Mouse (Mus musculus): ENCODE results near the gene Ppard.
A peak's percentile ranks its signal among the peaks of the same experiment; 100 is the strongest.

The Ppard gene

DNA sequence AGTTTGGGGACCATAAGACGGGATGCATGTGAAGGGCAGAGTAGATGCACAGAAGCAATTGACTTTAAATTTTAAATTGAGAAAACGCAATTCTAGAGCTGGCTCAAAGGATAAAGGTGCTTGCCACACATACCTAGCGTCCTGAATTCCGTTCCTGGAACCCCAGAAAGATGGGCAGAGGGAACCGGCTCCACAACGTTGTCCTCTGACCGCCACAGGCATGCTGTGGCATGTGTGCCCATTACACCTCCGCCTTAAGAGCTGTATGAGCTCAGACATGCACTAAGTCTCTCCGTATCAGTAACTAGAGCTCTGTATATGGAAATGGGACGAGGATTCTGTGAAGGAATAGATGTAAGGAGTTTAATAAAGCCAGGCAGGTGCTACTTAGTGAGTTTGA lies 7.9 kb upstream of the Ppard start:
- no peak for DNase-seq

DNA sequence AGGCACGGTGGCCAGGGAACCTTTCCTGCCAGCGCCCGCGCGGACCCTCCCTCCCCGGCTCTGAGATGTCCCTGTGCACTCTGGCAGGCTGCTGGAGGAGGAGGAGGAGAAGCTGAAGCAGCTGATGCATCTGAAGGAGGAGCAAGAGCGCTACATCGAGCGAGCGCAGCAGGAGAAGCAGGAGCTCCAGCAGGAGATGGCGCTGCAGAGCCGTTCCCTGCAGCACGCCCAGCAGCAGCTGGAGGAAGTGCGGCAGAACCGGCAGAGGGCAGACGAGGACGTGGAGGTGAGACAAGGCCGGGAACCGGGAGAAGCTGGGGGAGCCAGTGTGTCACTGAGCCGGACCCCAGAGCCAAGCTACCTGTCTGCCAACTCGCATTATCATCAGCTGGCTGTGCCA lies 6.5 kb upstream of the Ppard start:
- DNase-seq: peak; percentile 94

DNA sequence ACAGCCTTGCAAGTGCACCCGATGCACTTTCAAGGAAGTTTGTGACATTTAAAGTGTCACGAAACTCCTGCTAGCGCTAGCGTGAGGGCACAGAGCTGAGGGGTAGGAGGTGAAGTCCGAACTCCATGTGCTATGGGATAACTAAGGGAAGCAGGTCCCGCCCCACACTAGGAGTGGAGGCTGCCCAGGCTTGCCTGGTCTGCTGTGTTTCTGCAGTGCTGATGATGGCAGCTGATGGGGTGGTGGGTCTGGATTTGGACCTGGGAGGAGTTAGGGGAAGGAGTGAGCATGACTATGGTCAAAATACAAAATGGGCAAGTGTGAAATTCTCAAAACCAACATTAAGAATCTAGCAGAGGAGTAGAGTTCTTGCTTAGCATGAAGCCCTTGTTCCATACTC lies 2.0 kb upstream of the Ppard start:
- no peak for DNase-seq

DNA sequence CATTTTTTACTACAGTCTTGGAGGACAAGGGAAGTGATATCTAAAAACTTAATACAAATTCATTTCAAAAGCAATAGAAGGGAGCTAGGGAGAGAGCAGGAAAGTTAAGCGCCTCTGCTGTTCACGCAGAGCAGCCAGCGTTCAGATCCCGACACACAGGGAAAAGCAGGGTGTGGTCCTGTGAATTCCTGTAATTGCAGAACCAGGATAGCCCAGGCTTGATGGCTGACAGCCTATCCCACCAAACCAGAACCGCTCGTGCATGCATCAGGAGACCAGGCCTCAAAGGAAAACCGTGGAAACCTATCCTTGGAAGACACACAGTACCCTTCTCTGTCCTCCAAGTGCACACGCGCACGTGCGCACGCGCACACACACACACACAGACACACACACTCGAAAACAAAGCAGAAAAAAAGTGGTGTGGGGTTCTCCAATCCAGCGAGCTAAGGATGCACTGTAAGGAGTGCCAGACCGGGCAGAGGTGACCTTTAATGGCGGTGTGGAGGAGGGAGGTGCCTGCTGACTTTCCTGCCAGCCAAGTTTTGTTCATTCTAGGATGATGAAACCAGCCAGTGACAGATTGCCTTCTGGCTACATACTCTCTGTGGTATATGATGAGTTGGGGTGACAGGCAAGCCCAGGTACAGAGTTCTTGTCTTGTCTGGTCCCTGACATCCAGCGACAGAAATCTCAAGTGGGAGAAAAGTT lies 1.3 kb upstream of the Ppard start:
- DNase-seq: no peak

DNA sequence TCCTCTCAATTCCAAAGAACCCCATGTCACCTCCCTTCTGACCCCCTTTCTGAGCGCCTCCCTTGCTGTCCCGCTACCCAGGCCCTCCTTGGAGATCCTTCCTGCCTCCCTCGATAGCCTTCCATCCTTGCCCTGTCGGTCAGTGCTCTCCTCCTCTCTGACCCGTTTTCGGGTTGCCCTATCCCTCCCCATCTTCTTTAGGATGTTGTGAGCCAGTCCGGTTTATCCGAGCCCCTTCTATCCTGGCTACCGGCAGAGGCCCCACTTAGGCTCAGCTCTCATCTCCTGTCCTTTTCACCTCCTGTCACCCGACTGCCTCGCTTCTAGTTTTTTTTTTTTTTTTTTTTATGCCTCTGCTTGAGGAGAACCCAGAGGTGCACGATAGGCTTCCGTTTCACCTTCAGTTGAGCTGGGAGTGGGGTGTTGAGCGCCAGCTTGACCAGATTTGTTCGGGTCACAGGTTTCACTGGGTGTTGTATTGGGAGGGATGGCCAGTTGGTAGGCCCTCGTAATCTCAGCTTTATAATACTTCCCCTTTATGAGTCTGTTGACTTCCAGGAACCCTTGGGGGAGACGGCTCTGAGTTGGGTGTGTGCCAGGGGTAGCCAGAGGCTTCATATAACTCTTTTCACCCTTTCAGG lies 711 bp downstream of the Ppard start:
- DNase-seq: no peak

DNA sequence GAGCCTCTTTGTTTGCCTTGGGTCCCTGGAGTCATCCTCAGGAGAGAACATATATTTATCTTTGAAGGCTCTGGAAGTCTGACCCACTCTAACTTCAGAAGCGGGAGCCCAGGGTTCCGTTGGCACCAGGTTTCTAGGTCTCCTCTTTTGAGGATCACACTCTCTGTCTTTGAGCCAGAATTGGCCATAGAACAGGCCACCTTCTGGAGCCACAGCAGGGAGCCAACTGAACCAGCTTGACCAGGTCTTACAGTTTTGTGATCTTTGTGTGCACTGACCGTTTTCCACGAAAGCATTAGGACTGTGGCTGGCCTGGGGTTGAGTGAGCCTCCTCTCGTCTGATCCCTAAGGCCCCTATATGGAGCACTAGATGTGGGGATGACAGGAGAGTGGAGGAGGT lies 2.1 kb downstream of the Ppard start:
- no peak for DNase-seq

DNA sequence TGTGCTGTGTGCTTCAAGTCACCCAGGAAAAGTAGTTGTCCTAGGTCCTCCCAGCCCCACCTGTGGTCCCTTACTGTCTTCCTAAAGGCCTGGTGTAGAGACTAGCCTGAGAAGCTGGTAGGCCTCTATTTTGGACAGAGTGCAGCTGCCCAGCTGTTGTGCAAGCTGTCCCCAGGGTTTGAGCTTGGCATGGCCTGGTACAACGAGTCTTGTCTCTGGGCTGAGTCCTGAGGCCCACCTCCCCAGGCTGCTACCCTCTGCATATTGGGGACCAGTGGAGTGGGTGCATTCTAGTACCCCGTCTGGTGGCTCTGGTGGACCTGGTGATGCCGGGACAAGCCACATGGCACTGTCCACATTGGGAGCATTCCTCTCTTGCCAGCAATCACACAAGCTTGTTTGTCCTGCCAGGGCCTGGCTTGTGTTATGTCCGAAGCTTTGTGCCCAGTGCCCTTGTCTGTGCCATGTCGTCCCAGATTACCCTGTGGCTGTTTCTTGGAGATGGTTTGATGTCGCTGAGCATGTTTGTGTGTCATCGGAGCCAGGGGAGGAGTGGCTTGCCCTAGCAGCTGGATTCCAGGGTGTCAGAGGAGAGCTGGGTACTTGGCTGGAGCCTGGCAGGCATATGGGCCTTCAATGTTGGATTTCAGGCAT lies 3.6 kb downstream of the Ppard start:
- DNase-seq: no peak

DNA sequence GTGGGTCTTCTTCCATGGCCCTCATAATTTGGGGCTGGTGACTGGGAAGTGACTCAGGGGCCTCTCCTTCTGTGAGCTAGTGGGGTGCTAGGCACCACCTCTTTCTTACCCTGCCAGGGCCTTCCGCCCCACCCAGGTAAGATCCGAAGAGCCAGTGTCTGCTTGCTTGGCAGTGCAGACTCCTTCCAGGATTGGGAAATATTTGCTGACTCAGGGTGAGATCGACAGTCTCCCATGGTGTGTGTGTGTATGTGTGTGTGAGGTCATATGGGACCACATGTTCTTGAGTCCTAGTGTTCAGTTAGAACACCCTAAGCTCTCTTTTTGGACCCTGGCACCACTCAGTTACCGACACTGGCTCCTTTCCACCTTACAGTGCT lies 4.1 kb downstream of the Ppard start:
- no peak for DNase-seq

DNA sequence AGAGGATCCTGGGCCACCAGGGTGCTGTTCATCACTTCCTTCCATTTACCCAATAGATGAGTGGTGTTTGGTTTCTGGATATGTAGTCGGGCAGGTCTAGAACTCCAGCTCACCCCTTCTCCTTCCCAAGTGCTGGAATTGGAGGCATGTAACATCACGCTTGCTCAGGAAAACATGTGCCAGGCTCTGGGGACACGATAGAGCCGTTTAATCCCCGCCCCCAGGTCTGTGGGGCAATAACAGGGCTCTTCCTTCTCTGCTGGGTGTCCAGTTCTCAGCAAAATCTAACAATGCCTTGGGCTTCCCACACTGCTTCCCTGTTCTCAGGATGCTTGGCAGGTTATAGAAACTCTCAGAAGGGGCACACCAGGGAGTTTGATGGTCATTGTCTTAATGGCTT lies 4.9 kb downstream of the Ppard start:
- no peak for DNase-seq

DNA sequence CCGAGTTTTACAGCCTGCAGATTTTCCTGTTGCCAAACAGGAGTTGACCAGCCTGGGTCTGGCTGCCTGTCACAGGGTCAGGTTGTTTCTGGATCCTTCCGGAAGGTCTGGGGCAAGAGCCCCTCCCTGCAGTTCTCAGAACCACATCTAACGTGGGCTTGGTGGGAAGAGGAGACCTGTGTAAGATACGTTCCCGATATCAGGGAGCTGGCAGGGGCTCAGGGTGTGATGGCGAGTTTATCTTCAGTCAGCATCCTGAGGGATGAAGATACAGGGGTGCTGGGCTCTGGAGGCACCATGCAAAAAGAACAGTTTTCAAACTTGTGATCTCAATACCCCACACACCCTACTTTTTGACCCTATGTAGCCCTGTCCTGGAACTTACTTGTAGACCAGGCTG lies 5.4 kb downstream of the Ppard start:
- no peak for DNase-seq

DNA sequence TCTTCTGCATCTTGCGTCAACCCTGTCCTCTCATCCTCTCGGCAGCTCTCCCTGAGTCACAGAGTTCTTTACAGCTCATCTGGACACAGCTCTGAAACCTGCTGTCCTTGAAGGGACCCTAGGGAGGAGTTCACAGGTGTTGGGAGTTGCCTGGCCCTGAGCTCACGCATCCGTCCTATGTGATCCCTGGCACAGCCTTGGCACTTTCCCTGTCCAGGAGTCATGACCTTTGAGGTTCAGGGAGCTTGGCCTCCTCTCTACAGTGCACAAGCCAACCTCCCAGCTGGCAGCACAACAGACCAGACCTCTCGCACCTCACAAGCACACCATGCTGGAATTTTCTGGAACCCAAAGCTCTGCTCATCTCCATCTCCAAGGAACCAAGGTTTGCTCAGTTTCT lies 8.3 kb downstream of the Ppard start:
- DNase-seq: no peak

DNA sequence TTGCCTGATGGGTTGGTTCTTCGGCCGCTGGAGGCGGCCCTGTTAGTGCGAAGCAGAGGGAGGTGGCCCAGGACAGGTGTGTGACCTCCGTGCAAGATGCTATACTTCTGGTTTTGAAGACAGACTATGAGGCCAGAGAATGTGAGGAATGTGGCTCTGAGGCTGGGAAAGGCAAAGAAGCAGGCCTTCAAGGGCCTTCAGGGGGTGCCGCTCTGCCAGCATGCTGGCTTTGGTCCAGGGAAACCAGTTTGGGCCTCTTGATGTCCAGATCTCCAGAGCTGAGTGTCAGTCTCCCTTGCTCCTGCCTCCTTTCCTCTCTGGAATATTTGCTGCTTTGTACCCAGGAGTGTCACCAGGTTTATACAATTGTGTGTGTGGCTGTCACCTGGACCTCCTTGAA lies 9.8 kb downstream of the Ppard start:
- no peak for DNase-seq

DNA sequence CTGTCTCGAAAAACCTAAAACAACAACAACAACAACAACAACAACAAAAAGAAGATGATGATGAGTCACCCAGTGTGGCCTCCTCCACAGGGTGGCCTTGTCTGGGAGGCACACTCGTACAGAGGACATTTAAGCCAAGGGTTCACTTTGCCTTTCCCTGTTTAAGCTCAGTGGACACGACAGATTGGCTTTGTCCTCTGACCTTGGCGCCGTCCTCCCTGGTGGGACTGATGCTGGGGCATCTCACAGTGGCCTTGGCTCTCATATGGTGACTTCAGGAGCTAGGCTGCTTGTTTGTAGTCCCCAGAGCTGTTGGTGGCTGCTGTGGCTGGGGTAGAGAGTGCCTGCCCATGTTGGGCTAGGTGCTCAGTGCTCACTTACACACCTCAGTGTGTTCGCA lies 11.7 kb downstream of the Ppard start:
- no peak for DNase-seq

DNA sequence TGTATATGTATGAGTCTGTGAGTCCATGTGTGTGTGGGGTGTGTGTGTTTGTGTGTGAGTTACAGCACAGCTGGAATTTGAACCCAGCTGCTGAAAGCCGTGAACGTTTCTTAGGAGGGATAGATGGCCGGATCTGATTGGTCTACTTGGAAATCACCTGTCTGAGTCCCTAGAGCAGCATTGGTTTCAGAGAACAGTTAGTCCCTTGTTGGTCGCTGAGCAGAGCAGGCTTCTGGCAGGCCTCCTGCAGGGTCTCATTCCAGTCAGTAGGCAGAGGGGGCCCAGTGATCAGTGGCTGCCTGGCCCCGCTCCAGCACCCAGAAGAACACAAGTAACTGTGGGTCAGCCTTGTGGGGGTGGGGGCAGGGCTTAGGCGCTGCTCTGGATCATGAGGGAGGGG lies 12.2 kb downstream of the Ppard start:
- peak; percentile 89 for DNase-seq

DNA sequence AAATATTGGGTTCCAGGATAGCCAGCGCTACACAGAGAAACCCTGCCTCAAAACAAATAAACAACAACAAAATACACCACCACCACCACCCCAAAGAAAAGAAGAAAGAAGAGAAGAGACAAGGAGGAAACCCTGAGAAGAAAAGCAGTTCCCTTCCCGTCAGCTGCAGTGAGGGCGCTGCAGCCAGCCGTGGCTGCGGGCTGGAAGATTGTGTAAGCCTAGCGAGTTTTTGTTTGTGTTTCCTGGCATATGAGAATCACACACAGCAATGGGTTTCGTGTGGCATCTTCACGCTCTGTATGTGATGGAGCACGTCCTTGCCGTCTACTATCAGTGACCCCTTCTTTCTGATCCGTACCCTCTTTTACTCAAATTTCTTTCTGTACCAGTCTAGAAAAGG lies 14.1 kb downstream of the Ppard start:
- DNase-seq: no peak

DNA sequence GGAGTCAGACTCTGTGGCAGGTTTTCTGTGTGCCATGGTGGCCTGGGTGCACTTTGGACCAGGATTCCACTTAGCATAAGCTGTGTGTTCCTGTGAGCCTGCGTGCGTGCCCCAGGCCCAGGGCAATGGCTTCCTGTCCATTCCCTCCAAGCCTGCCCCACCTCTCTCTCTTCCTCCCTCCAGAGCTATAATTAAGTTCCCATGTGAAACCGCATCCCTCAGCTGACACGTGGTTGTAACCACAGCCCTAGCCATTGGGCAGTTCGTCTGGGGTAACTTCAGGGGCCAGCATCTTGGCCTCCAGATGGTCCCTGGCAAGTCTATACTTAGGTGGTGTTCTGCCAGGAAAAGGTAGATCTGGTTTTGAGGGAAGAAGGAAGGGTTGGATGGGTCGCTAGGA lies 15.1 kb downstream of the Ppard start:
- no peak for DNase-seq

DNA sequence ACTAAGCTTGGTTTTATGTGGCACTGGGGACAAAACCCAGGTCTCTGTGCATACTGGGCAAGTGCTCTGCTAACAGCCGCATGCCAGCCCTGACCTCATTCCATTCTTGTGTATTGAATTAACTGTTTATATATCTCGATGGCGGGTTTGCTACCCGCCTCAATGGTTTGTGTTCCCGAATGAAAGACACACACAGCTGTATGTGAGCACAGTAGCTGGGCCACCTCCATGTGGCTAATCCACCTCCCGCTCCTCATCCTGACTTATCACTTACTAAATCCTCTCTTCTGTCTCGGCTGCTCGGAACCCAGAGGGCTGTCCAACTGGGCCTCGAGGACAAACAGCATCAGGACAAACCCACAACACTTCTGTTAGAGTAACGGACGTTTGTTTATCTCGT lies 16.6 kb downstream of the Ppard start:
- peak; percentile 34 for DNase-seq

DNA sequence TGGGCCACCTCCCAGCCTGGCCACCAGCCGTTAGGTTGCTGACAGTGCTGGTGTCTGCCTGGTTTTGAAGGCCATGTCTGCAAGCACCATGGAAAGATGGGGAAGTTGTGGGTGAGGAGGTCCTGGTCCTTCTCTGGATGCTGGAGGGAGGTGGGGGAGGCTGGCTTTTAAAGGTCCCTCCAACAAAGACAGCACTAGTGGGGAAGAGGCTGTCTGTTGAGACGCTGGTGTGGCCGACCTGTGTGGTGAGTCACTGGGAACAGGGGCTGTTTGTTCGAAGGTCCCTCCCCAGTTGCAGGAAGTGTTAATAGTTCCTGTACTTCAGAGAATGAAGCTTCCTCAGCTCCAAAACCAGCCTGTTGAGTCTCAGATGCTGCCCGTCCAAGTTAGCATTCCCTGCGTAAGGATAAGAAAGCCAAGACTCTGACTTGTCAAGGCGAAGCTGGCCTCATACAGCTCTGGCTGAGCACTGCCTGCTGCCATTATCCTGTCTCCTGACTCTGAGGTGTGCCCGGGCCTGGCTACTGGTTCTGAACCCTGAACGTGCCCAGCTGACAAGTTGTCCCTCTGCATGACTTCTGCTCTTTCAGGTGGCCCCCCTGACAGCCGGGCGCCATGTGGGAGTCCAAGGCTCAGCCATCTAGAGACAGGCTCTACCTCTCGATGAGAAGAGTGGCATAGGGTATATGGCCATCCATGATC lies 19.2 kb downstream of the Ppard start:
- DNase-seq: no peak

DNA sequence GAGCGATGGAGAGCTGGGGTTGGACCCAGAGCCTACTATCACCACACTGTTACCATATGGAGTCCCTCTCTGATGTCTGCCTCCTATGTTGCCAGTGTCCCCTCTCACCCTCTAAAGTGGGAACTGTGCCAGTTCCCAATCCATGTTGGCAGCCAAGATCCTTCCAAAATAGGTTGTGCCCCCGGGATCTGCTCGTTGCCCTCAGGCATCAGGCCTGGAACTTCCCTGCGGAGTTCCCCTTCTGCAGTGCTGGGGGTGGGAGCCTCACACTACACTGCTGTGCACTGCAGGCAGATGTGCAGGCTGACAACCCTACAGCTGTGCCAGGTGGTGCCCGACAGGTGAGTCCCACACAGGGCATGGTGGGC lies 19.8 kb downstream of the Ppard start:
- DNase-seq: no peak

DNA sequence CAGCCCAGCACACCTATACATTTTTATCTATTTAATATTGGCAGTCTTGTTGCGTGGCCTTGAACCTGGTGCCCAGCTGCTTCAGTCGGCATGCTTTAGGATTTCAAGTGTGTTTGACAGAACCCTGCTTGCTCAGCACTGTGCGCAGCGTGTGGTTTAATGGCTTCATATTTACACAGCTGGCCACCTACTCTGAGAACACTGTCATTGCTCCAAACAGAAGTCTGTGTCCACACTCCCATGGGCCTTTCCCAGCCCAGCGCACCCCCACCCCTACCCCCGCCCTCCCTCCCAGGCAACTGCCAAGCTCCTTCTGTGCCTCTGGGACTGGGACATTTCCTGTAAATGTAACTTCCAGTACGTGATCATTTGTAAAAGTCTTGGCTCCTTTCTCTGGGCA lies 20.7 kb downstream of the Ppard start:
- no peak for DNase-seq

DNA sequence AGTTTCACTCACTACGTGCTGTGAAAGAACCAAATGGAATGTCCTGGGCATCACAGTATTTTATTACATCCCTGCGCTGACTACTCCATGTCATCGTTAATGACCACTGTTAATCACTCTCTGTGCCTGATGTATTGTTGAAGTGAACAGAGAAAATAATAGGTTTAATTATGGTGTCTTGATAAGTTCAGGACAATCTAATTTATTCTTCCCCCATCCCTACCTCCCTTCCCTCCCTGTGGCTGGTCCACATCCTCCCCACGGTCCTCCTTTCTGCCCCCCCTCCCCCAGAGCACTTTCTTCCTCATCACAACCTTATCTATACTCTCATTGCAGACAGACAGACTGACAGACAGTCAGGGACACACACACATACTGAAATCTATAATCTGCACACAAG lies 22.3 kb downstream of the Ppard start:
- DNase-seq: no peak

DNA sequence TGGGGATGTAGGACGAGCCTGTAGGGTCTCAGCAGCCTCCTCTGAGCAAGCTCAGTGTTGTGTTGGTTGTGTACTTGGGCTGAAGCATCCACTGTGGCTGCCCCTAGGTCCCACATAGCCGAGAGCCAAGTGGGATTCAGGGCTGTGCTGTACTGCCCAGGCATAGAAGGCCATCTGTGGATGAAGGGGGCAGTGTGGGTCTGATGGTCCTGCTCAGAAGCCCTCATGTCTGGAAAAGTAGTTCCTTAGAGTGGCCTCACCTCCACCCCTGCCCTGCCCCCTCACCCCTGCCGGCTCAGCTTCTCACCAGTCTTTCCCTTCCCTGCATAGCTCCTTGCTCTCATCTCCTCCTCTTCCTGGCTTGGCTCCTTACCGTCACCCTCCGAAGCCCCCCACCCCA lies 23.2 kb downstream of the Ppard start:
- no peak for DNase-seq

DNA sequence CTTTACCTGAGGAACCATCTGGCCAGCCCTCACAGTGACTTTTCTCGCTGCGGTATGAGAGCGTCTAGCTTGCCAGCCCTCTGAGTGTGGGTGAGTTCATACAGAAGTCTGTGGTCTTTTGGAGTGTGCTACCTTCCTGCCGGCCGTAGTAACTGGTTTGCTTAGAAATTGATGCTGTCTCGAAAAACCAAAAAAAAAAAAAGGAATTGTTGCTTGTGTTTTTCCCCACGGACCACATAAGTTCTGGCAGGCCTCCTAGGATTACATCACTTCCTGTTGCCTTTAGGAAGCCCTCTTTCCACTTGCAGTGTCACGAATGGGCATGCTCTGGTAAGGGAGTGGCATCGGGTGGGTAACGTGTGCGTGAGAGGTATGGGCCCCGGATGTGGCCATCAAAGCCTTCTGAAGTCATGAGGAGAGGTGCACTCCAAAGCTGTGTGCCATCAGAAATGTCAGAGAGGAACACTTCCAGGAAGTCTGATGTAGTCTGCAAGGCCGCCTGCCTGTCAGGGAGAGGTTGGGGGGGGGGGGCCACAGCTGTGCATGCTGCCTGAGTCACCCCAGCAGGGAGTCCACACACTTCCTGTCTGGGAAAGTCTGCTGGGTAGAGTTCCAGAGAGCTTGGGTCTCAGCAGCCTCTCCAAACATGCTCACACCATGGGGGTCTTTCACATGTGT lies 24.3 kb downstream of the Ppard start:
- peak; percentile 42 for DNase-seq

DNA sequence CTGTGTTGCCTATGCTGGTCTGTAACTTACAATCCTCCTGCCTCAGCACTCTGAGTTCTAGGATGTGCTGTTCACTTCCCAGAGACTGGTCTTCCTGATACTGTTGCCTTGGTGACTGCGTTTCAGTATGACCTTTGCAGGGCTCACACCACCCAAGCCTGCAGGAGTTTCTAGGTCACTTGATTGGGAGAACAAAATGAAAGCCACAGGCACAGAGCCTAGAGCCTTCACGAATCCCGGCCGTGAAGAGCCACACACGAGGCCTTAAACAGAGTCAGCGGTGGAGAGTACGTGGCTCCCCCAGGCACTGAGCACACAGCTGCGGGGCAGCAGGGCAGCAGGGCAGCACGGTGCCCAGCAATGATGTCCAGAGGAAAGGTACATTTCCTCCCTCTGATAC lies 25.8 kb downstream of the Ppard start:
- peak; percentile 37 for DNase-seq
